Mouse (Mus musculus) layer of hippocampus, adult 2 months (tissue): ENCODE data around the gene E030025P04Rik. TPM values are rescaled to one million over a fixed set of nuclear protein-coding genes. Genes with fewer than 3 reads are reported as not detected.

ENCODE experiments used
- DNase-seq, 2 experiments: peaks; one replicate each; pipeline ENCODE4 v3.0.0; 2022; ENCODE audit warnings: low spot score in 2 of 2
- H3K27ac ChIP-seq: fragments of 200-600 bp; 2 replicates; pipeline ENCODE4 v1.8.1; 2022
- H3K4me3 ChIP-seq: fragments of 200-600 bp; 2 replicates; pipeline ENCODE4 v1.8.1; 2022; ENCODE audit warnings: mild to moderate bottlenecking
- CTCF ChIP-seq: fragments of 200-600 bp; conservative IDR thresholded peaks from 2 replicates; pipeline ENCODE4 v1.8.1; 2022; ENCODE audit warnings: antibody characterized with exemption, mild to moderate bottlenecking, moderate library complexity
- total RNA-seq, 2 experiments: library from RNA; stranded (reverse); gene quantifications; 2 replicates each; pipeline ENCODE4 v1.2.3; 2021

Gene E030025P04Rik
- total RNA-seq, 2 experiments from 2014 or later = not detected

DNA sequence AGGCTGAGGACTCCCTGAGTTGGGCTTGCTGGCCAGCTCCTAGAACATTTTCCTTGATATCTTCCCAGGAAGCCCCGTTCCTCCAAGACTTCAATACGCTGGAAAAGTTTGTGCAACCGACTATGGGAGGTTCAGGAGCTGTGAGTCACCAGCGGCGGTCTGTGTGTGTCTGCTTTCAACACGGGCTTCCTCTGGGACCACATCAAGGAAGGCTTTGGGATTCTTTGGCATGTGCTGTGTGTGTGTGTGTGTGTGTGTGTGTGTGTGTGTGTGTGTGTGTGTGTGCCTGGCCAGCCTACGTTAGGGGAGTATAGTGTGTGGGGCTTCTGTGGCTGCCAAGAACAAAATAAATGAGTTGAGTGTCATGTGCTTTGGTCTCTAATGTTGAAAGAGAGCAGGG, 17.7 kb downstream of the E030025P04Rik start:
- no peak overlapping the region for H3K27ac ChIP-seq
- no peak overlapping the region for H3K4me3 ChIP-seq
- TF ChIP-seq CTCF = no peak
- no peak for DNase-seq

GRCm38 (mm10) chr11:109125451-109125850, 18.7 kb downstream of the E030025P04Rik start:
- no peak for DNase-seq
- TF ChIP-seq CTCF = no peak

DNA sequence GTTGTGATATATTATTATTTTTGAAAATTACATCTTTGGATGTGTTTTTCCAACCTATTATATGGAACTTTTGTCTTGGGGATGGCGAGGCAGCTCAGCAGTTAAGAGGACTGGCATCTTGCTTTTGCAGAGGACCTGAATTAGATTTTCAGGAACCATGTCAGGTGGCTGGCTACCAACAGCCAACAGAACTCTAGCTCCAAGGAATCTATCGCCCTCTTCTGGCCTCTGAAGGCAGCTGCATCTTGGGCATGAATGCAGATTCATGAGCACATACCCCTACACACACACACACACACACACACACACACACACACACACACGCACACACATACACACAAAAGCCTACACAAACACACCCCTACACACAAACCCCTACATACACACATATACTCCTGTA, 19.9 kb downstream of the E030025P04Rik start:
- peak; percentile 61 for TF ChIP-seq CTCF
- DNase-seq = no peak
- no peak overlapping the region for H3K27ac ChIP-seq

More at GRCm38 (mm10) chr11:109125451-109125850, 18.7 kb downstream of the E030025P04Rik start:
- Histone ChIP-seq H3K4me3 (no peak overlapping the region), H3K27ac (no peak overlapping the region)

DNA sequence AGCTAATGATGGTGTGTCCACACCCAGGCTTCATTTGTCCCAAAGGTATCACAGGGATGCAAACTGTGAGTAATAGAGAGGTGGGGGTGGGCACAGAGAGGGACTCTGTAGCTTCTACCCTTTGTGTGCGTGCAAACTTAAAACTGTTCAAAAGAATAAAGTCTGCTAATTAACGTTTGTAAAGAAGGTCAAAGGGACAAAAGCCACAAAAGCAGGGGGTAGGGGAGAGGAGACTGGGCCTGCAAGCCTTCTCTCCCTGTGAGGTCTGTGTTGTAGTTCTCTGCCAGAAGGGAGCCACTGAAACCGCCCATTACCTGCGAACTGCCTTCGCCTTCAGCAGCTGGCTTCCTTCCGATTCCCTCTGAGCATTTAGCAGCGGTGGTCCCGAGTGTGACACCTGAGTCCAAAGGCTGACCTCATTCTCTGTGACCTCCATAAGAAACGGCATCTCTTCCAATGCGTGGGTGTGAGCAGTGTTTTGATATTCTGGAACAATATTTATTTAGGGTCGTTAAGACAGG, 34.3 kb downstream of the E030025P04Rik start:
- TF ChIP-seq CTCF = no peak
- no peak overlapping the region for H3K27ac ChIP-seq

More for the DNA sequence above, 19.9 kb downstream of the E030025P04Rik start:
- H3K4me3 ChIP-seq = no peak overlapping the region

DNA sequence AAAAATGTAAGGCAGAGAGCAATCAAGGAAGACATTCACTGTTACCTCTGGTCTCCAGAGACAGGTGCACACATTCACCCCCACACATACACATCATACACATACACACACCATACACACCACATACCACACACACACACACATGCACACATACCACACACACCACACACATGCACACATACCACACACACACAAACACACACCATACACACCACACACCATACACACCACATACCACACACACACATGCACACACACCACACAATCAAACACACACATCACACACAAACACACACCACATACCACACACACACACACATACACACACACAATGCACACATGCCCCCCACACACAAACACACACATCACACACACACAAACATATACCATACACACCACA, 35.1 kb downstream of the E030025P04Rik start:
- Histone ChIP-seq H3K4me3 (no peak overlapping the region), H3K27ac (no peak overlapping the region)
- no peak for DNase-seq
- TF ChIP-seq CTCF = no peak

More for the DNA sequence above, 34.3 kb downstream of the E030025P04Rik start:
- no peak for DNase-seq
- H3K4me3 ChIP-seq = no peak overlapping the region

DNA sequence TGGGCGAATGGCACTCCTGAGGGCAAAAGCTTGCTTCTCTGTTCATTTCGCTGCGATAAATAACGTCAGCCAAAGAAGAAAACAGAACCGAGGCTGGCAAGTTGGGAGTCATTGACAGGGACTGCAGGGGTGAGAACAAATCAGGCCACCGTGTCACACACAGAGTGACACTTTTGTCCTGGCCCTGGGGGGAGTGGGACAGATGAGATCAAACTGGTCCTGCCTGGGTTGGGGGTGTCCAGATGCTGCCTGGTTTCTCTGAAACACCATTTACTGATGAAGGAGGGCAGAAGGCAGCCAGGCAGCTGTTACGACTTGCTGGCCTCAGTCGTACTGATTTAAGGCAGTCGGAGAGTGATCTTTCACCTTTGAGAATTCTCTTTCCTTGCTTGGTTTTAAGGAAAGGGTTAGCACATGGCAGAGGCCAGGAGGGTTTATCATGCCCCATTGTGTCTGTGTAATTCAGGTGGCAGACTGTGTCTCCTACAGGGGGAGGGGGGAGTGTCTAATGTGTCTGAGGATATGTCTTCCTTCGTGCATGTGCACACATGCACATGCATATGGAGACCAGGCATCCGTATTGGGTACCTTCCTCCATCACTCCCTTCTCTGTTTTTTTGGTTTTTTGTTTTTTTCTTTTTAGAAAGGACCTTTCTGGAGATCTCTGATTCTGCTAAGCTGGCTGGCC, 36.5 kb downstream of the E030025P04Rik start:
- no peak for TF ChIP-seq CTCF
- Histone ChIP-seq H3K27ac (no peak overlapping the region), H3K4me3 (no peak overlapping the region)
- DNase-seq = no peak

DNA sequence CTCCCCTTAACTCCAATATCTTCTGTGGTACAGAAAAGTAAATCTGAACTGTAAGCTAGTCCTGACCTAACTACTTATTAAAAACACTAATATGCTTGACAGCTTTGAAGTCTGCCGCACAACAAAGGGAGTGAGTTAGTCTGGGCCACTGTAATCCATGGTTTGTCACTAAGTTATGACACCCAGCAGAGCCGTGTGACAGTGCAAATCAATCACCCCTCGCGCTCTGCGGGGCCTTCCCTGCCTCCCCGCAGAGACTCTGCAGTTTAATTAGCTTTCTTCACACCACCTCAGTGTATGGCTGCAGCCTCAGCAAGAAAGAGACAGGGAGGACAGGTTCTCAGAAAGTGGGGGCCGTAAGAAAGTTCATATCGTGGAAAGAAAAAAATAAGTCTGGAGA, 37.4 kb downstream of the E030025P04Rik start:
- H3K27ac ChIP-seq = no peak overlapping the region
- no peak for DNase-seq
- H3K4me3 ChIP-seq = no peak overlapping the region
- no peak for TF ChIP-seq CTCF

GRCm38 (mm10) chr11:109106181-109106580, 38.0 kb downstream of the E030025P04Rik start:
- Histone ChIP-seq H3K4me3 (no peak overlapping the region), H3K27ac (no peak overlapping the region)
- no peak for DNase-seq
- TF ChIP-seq CTCF = no peak

DNA sequence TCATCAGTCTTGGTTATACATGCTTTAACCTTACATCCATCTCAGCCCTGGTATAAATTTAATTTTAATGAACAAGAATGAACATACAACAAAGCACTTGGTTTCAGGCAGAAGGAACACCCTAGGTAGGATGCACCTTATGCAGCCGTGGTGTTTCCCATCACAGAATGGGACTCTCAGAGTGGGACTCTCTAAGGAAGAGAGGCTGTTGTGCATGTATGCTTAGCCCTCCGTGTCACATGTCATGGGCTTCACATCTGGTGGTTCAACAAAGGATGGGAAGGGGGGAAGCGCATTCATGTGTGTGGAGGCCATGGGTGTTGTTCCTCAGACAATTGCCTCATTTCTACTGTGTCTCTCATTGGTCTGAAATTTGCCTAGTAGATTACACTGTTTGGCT, 40.8 kb downstream of the E030025P04Rik start:
- Histone ChIP-seq H3K27ac (no peak overlapping the region), H3K4me3 (no peak overlapping the region)
- no peak for DNase-seq
- no peak for TF ChIP-seq CTCF

GRCm38 (mm10) chr11:109102646-109103045, 41.5 kb downstream of the E030025P04Rik start:
- DNase-seq = no peak
- Histone ChIP-seq H3K4me3 (no peak overlapping the region), H3K27ac (no peak overlapping the region)
- TF ChIP-seq CTCF = no peak

GRCm38 (mm10) chr11:109100266-109100665, 43.9 kb downstream of the E030025P04Rik start:
- no peak for DNase-seq
- Histone ChIP-seq H3K27ac (no peak overlapping the region), H3K4me3 (no peak overlapping the region)
- no peak for TF ChIP-seq CTCF

DNA sequence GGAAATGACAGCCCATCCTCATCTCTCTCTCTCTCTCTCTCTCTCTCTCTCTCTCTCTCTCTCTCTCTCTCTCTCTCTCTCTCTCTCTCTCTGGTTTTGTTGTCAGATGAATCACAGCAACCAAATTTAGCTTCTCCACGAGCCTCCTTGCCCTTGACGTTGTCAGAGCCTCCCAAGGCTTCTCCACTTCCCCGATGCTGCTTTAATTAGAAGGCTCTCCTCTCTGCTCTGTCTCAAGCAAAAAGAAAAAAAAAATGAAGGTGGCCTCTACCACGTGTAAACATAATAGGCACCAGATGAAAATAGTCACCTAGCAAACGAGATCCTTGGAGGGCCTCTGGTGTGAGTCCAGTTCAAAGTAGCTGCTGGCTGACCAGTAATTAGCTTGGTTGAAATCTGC, 52.3 kb downstream of the E030025P04Rik start:
- TF ChIP-seq CTCF = no peak
- H3K4me3 ChIP-seq = no peak overlapping the region
- H3K27ac ChIP-seq = no peak overlapping the region
- DNase-seq = no peak

Other genes starting within 250 kb of the E030025P04Rik start
- gene Axin2, start 224.0 kb downstream of the E030025P04Rik start, total RNA-seq = 10 to 100 TPM; 31.1 to 32.7 TPM
- 10 to 100 TPM; 15.1 to 16.2 TPM for gene Rgs9, start 153.8 kb upstream of the E030025P04Rik start, total RNA-seq
- 10 to 100 TPM; 55.5 to 60.9 TPM for gene Gna13, start 218.5 kb upstream of the E030025P04Rik start, total RNA-seq